Mouse (Mus musculus) lung, embryonic 16.5 days (tissue): ENCODE results near the gene Pax6. TPM values are rescaled to one million over a fixed set of nuclear protein-coding genes. Genes with fewer than 3 reads are reported as not detected.

Experiments
- ATAC-seq: fragments of 200-750 bp; cut with Nextera tagmentation; 2 replicates; pipeline ENCODE4 v1.8.0; 2017; ENCODE audit warnings: low read depth, mild to moderate bottlenecking, moderate library complexity
- H3K27ac ChIP-seq: fragments of 300-500 bp; sonication (generic); 2 replicates; pipeline ENCODE4 v1.5.1; 2014; ENCODE audit warnings: mild to moderate bottlenecking, control low read depth, low read length
- H3K27me3 ChIP-seq: fragments of 300-500 bp; sonication (generic); 2 replicates; pipeline ENCODE4 v1.6.1; 2014; ENCODE audit warnings: low read depth, low read length, mixed read lengths; ENCODE audit not compliant: control insufficient read depth, insufficient read depth
- H3K36me3 ChIP-seq: fragments of 300-500 bp; sonication (generic); 2 replicates; pipeline ENCODE4 v1.6.1; 2014; ENCODE audit warnings: low read length; ENCODE audit not compliant: control insufficient read depth, insufficient read depth
- H3K4me1 ChIP-seq: fragments of 300-500 bp; sonication (generic); replicated peaks from 2 replicates; pipeline ENCODE4 v1.6.1; 2014; ENCODE audit warnings: low read length, mixed read lengths; ENCODE audit not compliant: control insufficient read depth, insufficient read depth
- H3K4me2 ChIP-seq: fragments of 300-500 bp; sonication (generic); 2 replicates; pipeline ENCODE4 v1.6.1; 2014; ENCODE audit warnings: low read depth, low read length, control low read depth
- H3K4me3 ChIP-seq: fragments of 300-500 bp; sonication (generic); 2 replicates; pipeline ENCODE4 v1.5.1; 2014; ENCODE audit warnings: mild to moderate bottlenecking, low read length, control low read depth
- H3K9ac ChIP-seq: fragments of 300-500 bp; sonication (generic); 2 replicates; pipeline ENCODE4 v1.6.1; 2014; ENCODE audit warnings: low read length, control low read depth
- H3K9me3 ChIP-seq: fragments of 300-500 bp; sonication (generic); 2 replicates; pipeline ENCODE4 v1.6.1; 2016; ENCODE audit warnings: low read length; ENCODE audit not compliant: control insufficient read depth
- WGBS: fragments of 180-500 bp; shearing (Covaris S2); extraction: QIAGEN DNeasy Blood & Tissue Kit; methylation state at CpG from one replicate; pipeline ENCODE4 v1.1.7; 2014; 5-methylcytosine and 5-hydroxymethylcytosine counted together
- polyA plus RNA-seq: library from polyadenylated mRNA; unstranded; fragments of >200 nt; fragmentation: Nextera tagmentation; extraction: Ambion mirVana; gene quantifications from 2 replicates; pipeline ENCODE4 v1.2.1, GENCODE M21; 2015

Pax6 gene
- polyA plus RNA-seq, 1 experiment from 2014 or later, result not detected

DNA sequence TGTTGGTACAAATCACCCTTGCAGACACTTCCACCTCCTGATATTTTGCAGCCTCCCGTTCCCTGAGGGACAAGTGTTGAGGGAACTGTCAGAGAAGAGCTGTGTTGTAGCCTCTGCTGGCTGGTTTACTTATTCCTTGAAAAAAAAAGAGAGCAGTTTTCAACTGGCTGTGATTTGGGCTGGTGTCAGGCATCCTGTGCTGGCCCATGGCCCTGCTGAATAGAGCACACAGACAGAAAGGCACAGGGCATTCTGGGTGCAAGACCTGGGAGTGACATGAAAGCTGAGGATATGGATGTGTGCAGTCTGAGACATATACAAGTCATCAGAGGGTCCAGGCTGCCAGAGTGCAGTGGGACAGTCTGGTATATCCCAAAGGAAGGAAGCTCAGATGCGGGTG, 29.9 kb downstream of the Pax6 start:
- H3K4me3 ChIP-seq, result no peak overlapping the region
- H3K4me1 ChIP-seq, result no peaks in the 10 kb centered on the region
- no peaks in the 10 kb centered on the region for H3K9me3 ChIP-seq
- peaks cover 5% of the 10 kb centered on the region for H3K27me3 ChIP-seq
- no peak overlapping the region for H3K9ac ChIP-seq
- H3K27ac ChIP-seq, result no peak overlapping the region
- H3K4me2 ChIP-seq, result no peak overlapping the region
- WGBS, result 65% methylated on average over 2 of the region's 2 CpGs
- no peak for ATAC-seq
- no peaks in the 10 kb centered on the region for H3K36me3 ChIP-seq

- no peak overlapping the region for H3K4me3 ChIP-seq
- H3K36me3 ChIP-seq, result no peaks in the 10 kb centered on the region
- H3K9me3 ChIP-seq, result no peaks in the 10 kb centered on the region
- H3K27ac ChIP-seq, result no peak overlapping the region
- no peaks in the 10 kb centered on the region for H3K4me1 ChIP-seq
- H3K9ac ChIP-seq, result no peak overlapping the region
- 48% methylated on average over 4 of the region's 4 CpGs for WGBS
- no peak for ATAC-seq
- H3K27me3 ChIP-seq, result no peaks in the 10 kb centered on the region
- H3K4me2 ChIP-seq, result no peak overlapping the region
Observed at GRCm38 (mm10) chr2:105701781-105702180, 33.1 kb downstream of the Pax6 start.

GRCm38 (mm10) chr2:105702586-105702985, 33.9 kb downstream of the Pax6 start:
- Histone ChIP-seq H3K9me3 (no peaks in the 10 kb centered on the region), H3K36me3 (no peaks in the 10 kb centered on the region), H3K27me3 (no peaks in the 10 kb centered on the region), H3K4me3 (no peak overlapping the region), H3K9ac (no peak overlapping the region), H3K27ac (no peak overlapping the region), H3K4me2 (no peak overlapping the region), H3K4me1 (no peaks in the 10 kb centered on the region)
- 45% methylated on average over 10 of the region's 10 CpGs for WGBS
- ATAC-seq, result no peak

DNA sequence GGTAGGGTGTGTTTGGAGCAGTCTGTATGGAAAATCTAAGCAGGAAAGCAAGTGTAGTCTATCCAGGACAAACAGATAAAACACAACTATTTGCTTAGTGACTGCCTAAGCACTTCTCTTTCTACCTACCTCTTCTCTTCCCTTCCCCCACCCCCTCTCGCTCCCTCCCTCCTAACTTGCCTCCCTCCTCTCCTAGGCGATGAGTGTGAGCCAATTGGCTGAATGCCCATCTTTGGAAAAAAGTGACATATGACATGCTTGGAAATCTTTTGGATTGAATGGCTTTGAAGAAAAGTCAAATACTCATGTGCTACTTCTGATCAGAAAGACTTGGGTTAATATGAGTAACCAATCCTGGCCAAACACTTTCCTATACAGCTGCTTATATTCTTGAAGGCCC, 36.6 kb downstream of the Pax6 start:
- H3K9me3 ChIP-seq, result no peaks in the 10 kb centered on the region
- H3K27ac ChIP-seq, result no peak overlapping the region
- no peak overlapping the region for H3K4me3 ChIP-seq
- no peak overlapping the region for H3K9ac ChIP-seq
- no peaks in the 10 kb centered on the region for H3K36me3 ChIP-seq
- H3K4me1 ChIP-seq, result no peaks in the 10 kb centered on the region
- 0 out of 2 replicates have a peak, but pooled peaks have one; percentile 31 for ATAC-seq
- no peak overlapping the region for H3K4me2 ChIP-seq
- H3K27me3 ChIP-seq, result no peaks in the 10 kb centered on the region
- WGBS, result 25% methylated on average over 2 of the region's 2 CpGs

DNA sequence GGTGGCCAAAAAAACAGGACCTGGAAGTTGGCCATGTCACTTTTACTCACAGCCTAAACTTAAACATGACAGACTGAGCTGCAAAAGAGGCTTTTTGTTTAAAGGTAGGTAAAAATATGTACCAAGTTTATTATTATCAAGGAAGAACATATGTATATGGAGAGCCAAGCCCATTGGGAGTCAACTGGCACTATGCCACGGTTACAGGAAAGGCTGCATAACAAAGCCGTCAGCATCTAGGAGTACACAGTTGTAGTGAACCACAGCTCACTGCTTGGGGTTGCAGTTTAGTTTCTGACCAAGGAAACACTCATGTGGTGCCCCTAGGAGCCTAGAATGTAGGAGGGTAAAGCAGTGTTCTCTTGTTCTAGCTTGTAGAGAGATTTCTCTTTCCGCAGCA, 40.4 kb downstream of the Pax6 start:
- 66% methylated on average over 3 of the region's 3 CpGs for WGBS
- H3K4me3 ChIP-seq, result no peak overlapping the region
- no peaks in the 10 kb centered on the region for H3K27me3 ChIP-seq
- no peak overlapping the region for H3K9ac ChIP-seq
- H3K9me3 ChIP-seq, result no peaks in the 10 kb centered on the region
- ATAC-seq, result no peak
- no peaks in the 10 kb centered on the region for H3K36me3 ChIP-seq
- no peak overlapping the region for H3K4me2 ChIP-seq
- H3K4me1 ChIP-seq, result no peaks in the 10 kb centered on the region
- H3K27ac ChIP-seq, result no peak overlapping the region

DNA sequence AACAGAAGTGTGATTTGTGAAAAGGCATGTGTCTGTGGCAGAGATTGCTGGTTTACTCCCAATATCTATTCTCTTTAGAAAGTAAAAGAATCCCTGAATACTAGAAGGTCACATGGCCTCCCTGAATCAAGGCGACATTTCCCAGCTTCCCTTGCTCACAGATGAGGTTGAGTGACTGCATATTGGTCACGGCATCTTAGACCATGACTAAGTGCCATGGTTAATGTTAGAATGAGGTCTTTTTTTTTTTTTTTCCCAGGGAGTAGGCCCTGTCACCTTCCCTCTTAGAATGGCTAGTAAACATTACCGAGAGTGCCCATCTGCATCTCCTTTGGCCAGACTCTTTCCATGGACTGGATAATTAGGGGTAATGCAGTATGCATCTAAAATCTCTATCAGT, 41.8 kb downstream of the Pax6 start:
- no peaks in the 10 kb centered on the region for H3K36me3 ChIP-seq
- no peaks in the 10 kb centered on the region for H3K27me3 ChIP-seq
- 84% methylated on average over 3 of the region's 3 CpGs for WGBS
- no peak overlapping the region for H3K9ac ChIP-seq
- no peaks in the 10 kb centered on the region for H3K4me1 ChIP-seq
- H3K9me3 ChIP-seq, result no peaks in the 10 kb centered on the region
- H3K27ac ChIP-seq, result no peak overlapping the region
- no peak for ATAC-seq
- no peak overlapping the region for H3K4me3 ChIP-seq
- H3K4me2 ChIP-seq, result no peak overlapping the region

DNA sequence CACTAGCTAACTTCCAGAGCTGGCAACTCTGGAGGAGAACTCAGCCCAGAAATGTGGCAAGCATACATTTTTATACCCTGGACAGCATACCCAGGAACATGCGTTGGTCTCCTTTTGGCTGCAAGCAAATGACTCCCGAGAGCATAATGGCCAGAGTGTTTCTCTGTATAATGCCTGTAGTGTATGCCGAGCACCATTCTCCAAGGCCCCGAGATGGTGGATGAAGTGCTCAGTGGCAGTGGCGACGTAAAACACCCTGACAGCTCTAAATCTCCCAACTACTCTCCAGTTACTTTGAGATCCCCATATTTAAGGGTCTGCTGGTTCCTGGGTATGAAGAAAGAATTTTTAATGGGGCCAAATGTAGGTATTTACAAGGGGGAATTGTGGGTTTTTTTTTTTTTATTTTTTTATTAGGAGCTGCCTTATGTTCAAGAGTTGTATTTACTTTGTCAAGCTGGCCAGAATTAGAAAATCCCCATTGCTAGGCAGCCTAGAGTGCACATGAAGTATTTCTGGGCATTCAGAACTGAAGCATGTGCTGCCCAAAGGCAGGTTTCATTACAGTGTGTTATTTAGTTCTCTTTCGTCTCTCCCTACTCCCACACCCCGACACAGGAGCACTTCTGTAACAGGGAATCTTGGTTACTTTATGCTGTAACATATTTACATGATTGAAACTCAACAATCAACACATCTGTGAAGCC, 46.9 kb downstream of the Pax6 start:
- Histone ChIP-seq H3K9me3 (no peaks in the 10 kb centered on the region), H3K27ac (no peak overlapping the region), H3K9ac (no peak overlapping the region), H3K4me2 (no peak overlapping the region), H3K4me3 (no peak overlapping the region), H3K36me3 (no peaks in the 10 kb centered on the region), H3K4me1 (no peaks in the 10 kb centered on the region), H3K27me3 (no peaks in the 10 kb centered on the region)
- WGBS, result 84% methylated on average over 8 of the region's 8 CpGs
- no peak for ATAC-seq

- Histone ChIP-seq H3K27me3 (no peaks in the 10 kb centered on the region), H3K4me2 (no peak overlapping the region), H3K4me3 (no peak overlapping the region), H3K9me3 (no peaks in the 10 kb centered on the region), H3K36me3 (no peaks in the 10 kb centered on the region), H3K9ac (no peak overlapping the region), H3K4me1 (no peaks in the 10 kb centered on the region), H3K27ac (no peak overlapping the region)
- 59% methylated on average over 9 of the region's 9 CpGs for WGBS
- no peak for ATAC-seq
Observed at GRCm38 (mm10) chr2:105726657-105727056, 58.0 kb downstream of the Pax6 start.

DNA sequence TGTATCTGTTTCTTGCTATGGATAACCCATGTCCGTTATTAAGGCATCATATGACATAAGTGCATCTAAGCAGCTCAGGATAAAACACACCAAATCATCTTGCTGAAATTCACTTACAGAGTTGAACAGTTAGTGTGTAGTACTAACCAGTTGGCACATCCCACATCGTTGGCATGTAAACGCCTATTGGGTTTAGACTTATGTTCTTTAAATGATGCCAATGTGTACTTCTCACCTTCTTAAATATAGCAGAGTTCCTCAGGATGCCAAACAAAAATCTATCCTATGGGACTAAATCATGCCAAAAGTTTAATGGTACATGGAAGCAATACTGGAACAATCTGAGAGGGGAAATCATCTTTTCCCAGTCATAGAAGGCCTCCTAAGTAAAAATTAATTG, 62.0 kb downstream of the Pax6 start:
- no peaks in the 10 kb centered on the region for H3K4me1 ChIP-seq
- H3K9ac ChIP-seq, result no peak overlapping the region
- 86% methylated on average over 3 of the region's 3 CpGs for WGBS
- H3K36me3 ChIP-seq, result no peaks in the 10 kb centered on the region
- no peak for ATAC-seq
- H3K9me3 ChIP-seq, result no peaks in the 10 kb centered on the region
- H3K27me3 ChIP-seq, result no peaks in the 10 kb centered on the region
- H3K4me3 ChIP-seq, result no peak overlapping the region
- H3K4me2 ChIP-seq, result no peak overlapping the region
- no peak overlapping the region for H3K27ac ChIP-seq

- no peak overlapping the region for H3K4me2 ChIP-seq
- no peaks in the 10 kb centered on the region for H3K4me1 ChIP-seq
- ATAC-seq, result no peak
Observed at GRCm38 (mm10) chr2:105736166-105736565, 67.5 kb downstream of the Pax6 start.

More at GRCm38 (mm10) chr2:105736166-105736565, 67.5 kb downstream of the Pax6 start:
- no peak overlapping the region for H3K4me3 ChIP-seq
- H3K36me3 ChIP-seq, result no peaks in the 10 kb centered on the region
- no peaks in the 10 kb centered on the region for H3K27me3 ChIP-seq
- H3K9me3 ChIP-seq, result no peaks in the 10 kb centered on the region
- no peak overlapping the region for H3K27ac ChIP-seq
- no peak overlapping the region for H3K9ac ChIP-seq
